Mouse (Mus musculus): ENCODE measurements around the gene Gm19345. TPM values are rescaled to one million over a fixed set of nuclear protein-coding genes. Genes with fewer than 3 reads are reported as not detected.
A peak's percentile ranks its signal among the peaks of the same experiment; 100 is the strongest.

Gene Gm19345
- total RNA-seq, 2 experiments from 2014 or later = not detected

GRCm38 (mm10) chr7:19826756-19827155 lies 25.0 kb upstream of the Gm19345 start:
- DNase-seq = peak in 1 of 2 experiments; percentile 67

GRCm38 (mm10) chr7:19829694-19830093 lies 22.1 kb upstream of the Gm19345 start:
- DNase-seq = no peak

GRCm38 (mm10) chr7:19830682-19831156 lies 21.1 kb upstream of the Gm19345 start:
- peak; percentile 95 to 97 for DNase-seq

- peak; percentile 36 to 50 for DNase-seq
Observed at GRCm38 (mm10) chr7:19831837-19832236, 20.0 kb upstream of the Gm19345 start.

- no peak for DNase-seq
Observed at GRCm38 (mm10) chr7:19834055-19834454, 17.7 kb upstream of the Gm19345 start.

GRCm38 (mm10) chr7:19836843-19837242 lies 15.0 kb upstream of the Gm19345 start:
- DNase-seq = no peak

- no peak for DNase-seq
Observed at GRCm38 (mm10) chr7:19840371-19840770, 11.4 kb upstream of the Gm19345 start.

- no peak for DNase-seq
Observed at GRCm38 (mm10) chr7:19840936-19841335, 10.9 kb upstream of the Gm19345 start.

- DNase-seq = no peak
Observed at GRCm38 (mm10) chr7:19841686-19842413, 10.0 kb upstream of the Gm19345 start.

- peak; percentile 51 to 55 for DNase-seq
Observed at GRCm38 (mm10) chr7:19842885-19843504, 8.8 kb upstream of the Gm19345 start.

- peak; percentile 74 to 83 for DNase-seq
Observed at GRCm38 (mm10) chr7:19843561-19843960, 8.2 kb upstream of the Gm19345 start.

GRCm38 (mm10) chr7:19844521-19845171 lies 7.2 kb upstream of the Gm19345 start:
- DNase-seq = no peak

- no peak for DNase-seq
Observed at GRCm38 (mm10) chr7:19853526-19853925, 1.7 kb downstream of the Gm19345 start.

- no peak for DNase-seq
Observed at GRCm38 (mm10) chr7:19855663-19856062, 3.9 kb downstream of the Gm19345 start.

GRCm38 (mm10) chr7:19856283-19856682 lies 4.5 kb downstream of the Gm19345 start:
- DNase-seq = no peak

GRCm38 (mm10) chr7:19859740-19860139 lies 7.9 kb downstream of the Gm19345 start:
- no peak for DNase-seq

- no peak for DNase-seq
Observed at GRCm38 (mm10) chr7:19861199-19861598, 9.4 kb downstream of the Gm19345 start, which contains the start of gene Ceacam16. TSS of gene Ceacam16 (minus strand) at chr7:19861299.

- DNase-seq = peak; percentile 68
Observed at GRCm38 (mm10) chr7:19864241-19864640, 12.4 kb downstream of the Gm19345 start.

- DNase-seq = no peak
Observed at GRCm38 (mm10) chr7:19865246-19866036, 13.6 kb downstream of the Gm19345 start.

GRCm38 (mm10) chr7:19866490-19866889 lies 14.7 kb downstream of the Gm19345 start:
- DNase-seq = peak; percentile 59 to 65

- DNase-seq = no peak
Observed at GRCm38 (mm10) chr7:19867751-19868399, 16.1 kb downstream of the Gm19345 start.

All from heart, adult 18-20 months (tissue).